Mouse (Mus musculus) urinary bladder, postnatal 4 days (tissue): ENCODE data around the gene Plekha1.
A peak's percentile ranks its signal among the peaks of the same experiment; 100 is the strongest.

Experiments used
- DNase-seq, 2 experiments: peaks; one replicate each; pipeline ENCODE4 v3.0.0; 2021 to 2022; ENCODE audit warnings: low spot score in 2 of 2

Plekha1 gene

DNA sequence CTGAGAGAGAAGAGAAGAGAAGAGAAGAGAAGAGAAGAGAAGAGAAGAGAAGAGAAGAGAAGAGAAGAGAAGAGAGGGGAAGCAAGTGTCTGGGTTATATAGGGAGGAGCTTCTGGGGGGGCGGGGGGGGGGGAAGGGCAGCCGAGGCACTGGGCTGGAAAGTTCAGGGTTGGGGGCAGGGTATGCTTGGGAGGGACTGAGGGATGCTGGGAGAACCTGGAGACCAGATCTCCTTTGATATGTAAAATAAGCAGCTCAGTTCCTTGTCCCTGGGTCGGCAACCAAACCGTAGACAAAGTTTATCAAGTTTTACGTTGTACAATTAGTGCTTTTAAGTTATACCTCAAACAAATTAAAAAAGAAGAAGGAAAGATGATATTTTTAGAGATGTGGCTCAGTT is 5.6 kb upstream of the Plekha1 start:
- no peak for DNase-seq

DNA sequence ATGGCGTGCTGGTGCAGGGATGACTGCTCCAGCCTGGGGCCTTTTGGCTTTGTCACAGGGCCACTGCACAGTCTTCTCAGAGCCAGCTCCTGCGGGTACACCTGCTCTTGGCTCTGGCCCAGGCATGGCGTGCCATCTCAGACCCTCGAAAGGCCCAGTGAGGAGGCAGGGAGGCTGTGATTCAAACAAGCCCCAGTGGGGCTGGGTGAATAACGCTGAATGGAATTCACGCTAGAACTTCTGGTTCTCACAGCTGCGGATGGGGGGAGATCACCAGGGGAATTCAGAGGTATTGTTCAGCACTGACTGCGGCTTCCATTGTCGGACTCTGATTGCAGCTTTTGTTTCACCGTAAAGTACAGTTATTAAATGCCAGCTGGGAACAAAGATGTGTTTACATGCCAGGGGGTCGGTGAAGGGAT is 4.8 kb upstream of the Plekha1 start:
- no peak for DNase-seq

DNA sequence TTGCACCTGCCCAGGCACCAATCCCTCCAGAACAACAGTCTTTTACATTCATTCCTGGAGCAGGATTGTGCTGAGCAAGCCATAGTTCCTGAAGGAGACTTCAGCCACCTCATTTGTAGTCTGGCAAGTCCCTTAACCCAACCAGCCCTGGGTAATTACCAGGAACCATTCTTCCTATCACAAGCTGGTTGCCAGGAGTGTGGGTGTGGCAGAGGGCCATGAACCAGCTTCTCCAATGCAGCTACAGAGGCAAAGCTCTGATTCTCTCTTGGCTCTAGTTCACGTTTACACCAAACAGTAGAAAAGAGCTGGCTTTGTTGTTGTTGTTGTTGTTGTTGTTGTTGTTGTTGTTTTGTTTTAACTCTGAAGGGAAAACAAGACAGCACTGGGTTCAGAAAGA is 3.1 kb upstream of the Plekha1 start:
- no peak for DNase-seq

DNA sequence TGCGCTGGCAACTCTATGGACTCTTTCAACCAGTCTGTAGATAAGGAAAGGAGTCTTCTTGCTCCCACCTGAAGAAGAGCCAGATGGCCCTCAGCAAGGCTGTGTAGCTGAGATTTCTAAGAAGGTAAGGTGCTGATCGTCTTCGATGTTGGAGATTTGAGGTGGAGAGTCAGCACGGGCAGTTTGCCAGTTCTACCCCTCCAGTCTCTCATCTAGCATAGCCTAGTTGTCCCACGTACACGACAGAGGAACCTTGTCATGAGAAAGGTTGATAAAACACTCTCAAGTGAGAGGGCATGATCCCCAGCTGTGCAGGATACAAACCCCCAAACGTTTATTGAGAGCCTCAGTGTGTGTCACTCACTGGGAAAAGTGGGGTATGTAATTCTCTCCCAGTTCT is 845 bp upstream of the Plekha1 start:
- no peak for DNase-seq

DNA sequence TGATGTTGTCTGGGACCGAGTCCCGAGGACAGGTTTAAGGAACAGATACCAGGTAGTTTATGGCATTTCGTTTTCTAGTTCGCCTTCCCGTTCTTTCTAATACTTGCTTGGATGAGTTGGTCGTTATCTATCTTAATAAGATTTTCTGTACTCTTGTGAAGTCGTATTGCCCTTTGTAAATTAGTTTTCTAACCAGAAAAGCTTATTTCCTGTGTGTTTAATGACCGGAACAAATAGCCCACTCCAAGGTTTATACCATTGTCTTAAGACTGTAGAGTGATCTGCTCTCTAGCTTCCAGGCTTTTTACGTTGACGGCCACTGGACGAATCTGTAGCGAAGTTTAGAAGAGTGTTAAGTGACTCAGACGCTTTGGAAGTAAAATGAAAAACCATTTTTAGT is 1.1 kb downstream of the Plekha1 start:
- DNase-seq, result no peak

DNA sequence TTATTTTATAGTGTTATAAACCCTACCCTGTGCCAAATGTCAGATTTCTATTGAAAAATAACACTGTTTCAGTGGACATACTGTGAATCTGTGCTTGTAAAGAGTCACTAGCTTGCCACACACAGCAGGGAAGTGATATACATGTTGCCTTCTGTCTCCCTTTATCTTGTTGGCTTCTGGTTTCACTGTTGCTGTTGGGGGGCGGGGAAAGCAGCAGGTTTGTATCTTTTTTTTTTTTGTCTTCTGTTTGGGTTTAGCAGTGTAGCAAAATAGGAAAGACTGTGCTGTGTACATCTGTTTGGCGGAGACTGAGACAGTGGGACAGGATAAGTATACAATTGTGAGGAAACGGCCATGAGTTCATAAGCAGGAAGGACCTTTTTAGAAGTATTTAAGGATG is 1.7 kb downstream of the Plekha1 start:
- no peak for DNase-seq

DNA sequence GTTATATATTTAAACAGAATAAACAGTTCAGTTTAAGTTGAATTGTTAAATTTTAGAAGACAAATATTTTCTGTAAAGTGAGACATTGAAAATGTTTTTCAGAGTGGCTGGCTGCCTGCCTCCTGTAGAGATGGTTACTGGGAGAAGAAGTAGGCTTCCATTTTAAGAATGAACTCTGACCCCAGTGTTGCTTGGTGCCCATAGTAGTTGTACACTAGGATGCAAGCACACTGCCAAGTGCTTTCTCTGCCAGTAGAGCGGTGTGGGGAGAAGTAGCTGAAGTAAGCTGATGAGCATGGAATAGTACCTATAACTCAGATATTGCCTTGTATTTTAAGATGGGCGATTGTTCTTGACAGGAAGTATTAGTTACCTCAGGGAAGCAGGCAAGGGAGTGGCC is 18.6 kb downstream of the Plekha1 start:
- no peak for DNase-seq

DNA sequence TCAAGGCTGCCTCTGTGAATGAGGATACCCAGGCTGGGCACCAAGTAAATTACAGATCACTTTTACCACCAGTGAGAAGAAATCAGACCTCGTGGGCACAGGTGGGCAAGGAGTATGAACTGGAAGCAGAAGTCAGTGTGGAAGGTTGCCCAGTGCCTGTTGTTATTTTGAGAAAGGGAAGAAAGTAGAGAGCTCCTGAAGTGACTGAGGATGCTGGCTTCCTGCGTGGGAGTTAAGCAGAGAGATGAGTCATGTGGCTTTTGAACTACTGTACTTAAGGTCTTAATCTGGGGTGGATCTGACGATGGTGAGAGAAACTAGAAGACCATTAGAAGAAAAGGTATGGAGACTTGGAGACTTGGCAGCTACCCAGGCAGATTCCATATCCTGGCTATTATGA is 20.7 kb downstream of the Plekha1 start:
- DNase-seq, result no peak

DNA sequence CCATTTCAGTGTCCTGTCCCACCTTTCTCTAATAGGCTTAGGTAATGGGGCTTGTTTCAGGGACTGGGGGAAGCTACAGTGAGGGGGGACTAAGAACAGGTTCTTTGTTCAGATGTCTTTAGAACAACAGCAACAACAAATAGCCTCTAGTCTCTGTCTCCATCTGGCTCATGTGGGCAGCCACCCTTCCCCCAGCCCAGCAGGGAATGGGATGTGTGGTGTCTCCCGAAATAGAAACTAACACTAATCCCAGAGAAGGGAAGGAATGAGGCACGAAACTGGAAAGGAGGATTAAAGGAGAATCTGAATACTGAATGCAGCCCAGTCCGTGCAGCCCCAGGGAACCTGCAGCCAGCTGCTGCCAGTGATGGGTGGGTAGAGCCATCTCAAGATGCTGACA is 22.4 kb downstream of the Plekha1 start:
- DNase-seq, result no peak

DNA sequence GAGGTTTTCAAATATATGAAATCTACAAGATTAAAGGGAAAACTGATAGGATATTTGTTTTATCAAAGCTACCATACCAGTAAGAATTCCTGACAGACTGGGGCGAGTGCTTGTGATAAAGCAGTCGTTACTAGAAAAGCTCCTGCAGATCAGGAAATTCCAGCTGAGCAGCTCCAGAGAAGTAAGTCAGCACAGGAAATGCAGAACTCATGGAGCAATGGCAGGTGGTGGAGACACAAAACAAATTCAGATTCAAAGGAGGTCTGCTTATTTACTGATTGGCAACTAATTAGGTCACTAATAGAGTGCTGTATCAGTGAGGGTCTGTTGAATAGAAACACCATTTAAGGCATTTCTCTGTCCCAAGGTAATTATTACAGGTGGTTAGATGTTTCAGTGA is 25.3 kb downstream of the Plekha1 start:
- no peak for DNase-seq

DNA sequence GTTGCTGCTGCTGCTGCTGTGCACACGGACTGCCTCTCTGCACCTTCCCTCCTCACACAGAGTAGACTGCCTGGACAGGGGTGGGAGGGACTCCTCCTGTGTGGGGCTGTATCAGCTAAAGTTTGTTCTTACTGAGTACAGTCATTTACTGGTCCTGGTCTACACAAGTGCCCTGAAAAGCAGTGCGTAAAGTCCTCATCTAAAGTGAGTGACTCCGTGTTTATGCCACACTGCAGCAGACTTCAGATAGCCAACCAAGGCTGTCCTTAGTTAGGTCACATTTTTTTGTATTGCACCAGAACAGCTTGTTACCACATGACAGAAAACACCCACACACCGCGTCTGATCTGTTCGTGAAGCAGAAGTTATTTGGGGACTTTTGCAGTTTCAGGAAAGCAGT is 27.4 kb downstream of the Plekha1 start:
- DNase-seq, result no peak

DNA sequence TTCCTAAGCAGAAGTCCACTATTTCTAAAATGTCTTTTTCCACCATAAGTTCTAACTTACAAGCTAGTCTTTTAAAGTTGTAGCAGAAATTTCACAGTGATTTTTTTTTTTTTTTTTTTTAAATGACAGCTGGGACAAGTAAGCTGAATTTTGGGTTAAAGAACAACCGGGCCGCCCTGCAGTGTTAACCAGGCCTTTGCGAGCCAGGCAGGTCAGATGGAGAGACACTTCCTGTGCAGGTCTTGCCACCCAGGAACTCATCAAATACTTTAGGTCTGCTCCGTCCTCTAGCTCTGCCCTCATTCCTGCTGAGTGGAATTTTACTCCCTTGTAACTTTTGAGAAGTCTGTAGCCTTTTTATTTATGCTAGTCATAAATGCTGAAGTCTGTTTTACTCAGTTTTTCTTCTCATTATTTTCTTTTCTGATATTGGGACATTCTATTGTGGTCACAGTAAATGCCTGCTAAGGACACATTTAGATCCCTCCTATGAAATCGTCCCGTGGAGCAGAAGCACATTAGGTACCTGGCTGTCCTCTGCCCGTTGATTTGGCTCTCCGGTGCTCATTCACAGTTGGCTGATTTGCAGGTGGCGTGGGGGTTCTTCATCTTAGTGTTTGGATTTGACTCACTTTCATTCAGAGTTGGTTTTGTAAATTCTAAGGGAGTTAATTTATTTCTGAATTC is 29.5 kb downstream of the Plekha1 start:
- DNase-seq, result peak in 1 of 2 experiments; percentile 44

DNA sequence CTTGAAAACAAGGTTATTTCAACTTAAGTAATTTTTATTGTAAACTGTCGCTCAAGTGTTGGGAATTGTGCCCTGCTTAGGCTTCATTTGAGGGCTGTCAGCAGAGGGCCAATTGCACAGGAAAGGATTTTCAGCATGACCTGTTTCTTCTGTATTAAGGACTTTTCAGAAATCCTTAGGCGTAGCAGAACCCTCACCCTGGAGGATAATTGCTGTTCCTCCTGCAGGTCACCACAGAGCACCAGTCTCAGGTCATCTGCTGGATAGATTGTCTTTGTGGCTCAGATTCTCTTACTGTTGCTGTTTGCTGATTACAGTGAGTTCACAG is 30.0 kb downstream of the Plekha1 start:
- DNase-seq, result peak in 1 of 2 experiments; percentile 16

DNA sequence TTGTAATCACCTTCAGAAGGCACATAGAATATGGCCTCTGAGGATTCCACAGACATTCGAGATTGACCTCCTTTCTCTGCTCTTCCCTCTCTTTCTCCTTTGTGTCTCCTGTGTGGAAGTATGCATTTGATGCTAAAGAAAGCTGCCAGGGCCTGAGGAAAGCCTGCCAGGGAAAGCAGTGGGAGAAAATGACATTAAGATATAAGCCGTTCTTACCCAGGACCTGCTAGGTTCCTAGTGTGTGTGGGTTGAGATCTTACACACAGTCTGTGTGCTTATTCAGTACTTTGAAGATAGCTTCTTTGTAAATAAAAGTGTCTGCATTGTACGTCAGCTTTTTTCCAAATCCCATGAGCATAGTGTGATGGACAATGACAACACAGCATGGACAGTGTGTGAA is 30.5 kb downstream of the Plekha1 start:
- no peak for DNase-seq

DNA sequence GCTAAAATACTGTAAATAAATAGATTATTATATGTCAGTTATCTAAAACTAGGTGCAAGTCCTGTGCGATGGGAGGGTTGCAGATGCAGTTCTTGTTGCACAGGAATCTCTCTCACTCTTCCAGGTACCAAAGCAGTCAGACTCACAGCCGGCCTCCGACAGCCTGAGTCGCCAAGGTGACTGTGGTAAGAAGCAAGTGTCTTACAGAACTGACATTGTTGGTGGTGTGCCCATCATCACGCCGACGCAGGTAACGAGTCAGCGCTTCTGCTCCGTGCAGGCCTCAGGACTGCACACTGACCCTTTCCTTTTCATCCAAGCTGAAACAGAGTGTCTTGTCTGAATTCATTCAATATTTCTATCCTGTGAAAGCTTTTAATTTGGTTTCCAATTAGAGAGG is 31.6 kb downstream of the Plekha1 start:
- DNase-seq, result peak in 1 of 2 experiments; percentile 54

DNA sequence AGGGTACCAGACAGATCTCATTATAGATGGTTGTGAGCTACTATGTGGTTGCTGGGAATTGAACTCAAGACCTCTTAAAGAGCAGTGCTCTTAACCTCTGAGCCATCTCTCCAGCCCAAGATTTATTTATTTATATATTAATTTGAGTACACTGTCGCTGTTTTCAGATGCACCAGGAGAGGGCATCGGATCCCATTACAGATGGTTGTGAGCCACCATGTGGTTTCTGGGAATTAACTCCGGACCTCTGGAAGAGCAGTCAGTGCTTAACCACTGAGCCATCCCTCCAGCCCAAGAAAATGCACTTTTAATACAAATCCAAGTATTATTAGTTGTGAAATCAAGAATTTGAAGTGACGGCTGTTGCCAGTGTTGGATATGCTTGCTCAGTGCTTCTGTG is 32.8 kb downstream of the Plekha1 start:
- peak in 1 of 2 experiments; percentile 30 for DNase-seq

DNA sequence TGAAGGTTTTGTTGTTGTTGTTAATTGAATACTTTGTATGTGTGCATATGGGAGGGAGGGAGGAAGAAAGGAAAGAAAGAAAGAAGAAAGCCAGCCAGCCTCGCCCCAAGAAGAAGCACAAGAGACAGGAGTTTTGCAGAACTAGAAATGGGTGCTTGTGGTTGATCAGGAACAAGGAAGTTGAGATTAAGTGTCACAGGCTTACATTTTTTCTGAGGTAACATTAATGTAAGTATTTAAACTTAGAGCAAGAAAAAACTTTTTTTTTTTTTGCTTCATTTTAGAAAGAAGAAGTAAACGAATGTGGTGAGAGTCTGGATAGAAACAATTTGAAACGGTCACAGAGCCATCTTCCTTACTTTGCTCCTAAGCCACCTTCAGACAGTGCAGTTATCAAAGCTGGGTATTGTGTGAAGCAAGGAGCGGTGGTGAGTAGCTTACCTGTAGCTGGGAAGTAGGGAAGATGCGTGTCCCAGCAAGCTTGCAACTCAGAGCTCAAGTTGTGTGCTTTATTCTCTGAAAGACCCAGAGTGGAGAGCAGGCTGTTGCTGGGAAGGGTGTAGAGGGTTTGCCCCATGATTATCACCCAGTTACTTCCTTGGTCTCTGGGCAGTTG is 34.8 kb downstream of the Plekha1 start:
- DNase-seq, result no peak

DNA sequence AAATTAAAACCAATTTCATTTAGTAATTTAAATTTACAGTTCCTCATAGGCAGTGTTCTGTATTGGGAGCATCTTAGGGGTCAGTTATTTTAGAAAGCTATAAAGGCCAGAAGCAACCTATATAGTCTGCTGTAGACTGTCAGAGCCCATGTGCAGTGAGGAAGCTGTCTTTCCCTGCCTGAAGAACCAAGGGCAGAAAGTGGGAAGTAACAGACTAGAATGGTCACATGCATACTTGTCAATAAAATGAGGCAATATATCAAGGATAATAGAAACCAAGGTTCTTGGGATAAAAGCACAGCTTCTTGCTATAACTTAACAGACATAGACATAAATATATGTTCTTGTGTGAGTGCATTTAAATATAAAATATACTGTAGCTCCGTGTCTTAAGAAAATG is 37.4 kb downstream of the Plekha1 start:
- no peak for DNase-seq

DNA sequence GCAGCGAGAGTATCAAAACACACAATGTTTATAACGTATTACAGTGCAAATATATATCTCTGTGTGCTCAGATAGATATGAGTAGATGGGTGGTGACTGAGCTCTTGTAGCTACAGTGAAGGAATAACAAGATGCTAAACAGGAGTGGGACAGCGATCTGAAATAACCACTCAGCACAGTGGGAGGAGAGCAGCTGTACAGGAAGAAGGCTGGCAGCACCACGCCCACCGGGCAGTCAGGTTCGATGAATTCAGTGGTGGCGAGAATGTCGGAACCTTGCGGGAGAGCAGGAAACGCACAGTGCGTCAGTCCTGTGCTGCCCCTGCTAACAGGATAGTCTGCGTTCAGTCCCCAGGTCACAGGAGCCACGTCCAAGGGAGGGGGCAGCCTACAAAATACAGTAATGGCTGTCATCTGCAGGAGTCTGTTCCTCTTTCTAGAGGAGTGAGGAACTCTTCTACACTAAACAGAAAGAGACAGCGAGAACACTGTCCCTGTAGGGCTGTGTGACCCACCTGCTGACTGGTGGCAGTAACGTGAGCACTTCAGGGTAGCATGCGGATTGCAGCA is 38.0 kb downstream of the Plekha1 start:
- no peak for DNase-seq

DNA sequence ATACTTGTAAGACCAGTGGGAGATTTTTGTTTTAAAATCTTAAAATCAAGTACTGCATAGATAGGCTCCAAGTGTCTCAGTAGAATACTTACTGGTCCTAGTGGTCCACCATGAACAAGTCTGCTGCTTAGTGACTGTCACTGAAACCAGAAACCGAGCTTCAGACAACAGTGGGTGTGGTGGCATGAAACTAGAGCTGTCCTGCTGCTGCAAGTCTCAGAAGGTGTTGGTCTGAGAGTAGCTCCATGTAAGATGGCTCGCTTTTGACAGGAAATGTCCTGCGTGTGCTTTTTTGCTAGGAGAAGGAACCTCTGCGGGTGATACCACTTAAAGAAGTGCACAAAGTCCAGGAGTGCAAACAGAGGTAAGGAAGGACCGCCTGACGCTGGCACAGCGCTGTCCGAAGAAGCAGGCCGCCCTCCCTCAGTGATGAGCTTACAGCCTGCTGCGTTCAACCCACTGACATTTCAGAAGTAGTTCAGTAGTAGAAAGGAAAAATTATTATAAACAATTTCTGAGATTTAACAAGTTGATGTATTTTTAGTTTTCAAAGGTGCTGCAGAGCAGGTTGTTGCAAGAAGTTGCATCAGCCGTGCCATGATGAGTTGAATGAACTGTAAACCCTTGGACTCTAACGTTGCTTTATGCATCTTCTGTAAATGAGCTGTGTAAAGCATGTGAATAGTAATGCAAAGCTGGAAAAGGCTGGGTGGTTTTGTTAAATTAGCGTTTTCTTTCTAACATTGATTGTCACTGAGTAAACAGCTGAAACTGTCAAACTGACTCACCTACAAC is 39.2 kb downstream of the Plekha1 start:
- DNase-seq, result no peak

DNA sequence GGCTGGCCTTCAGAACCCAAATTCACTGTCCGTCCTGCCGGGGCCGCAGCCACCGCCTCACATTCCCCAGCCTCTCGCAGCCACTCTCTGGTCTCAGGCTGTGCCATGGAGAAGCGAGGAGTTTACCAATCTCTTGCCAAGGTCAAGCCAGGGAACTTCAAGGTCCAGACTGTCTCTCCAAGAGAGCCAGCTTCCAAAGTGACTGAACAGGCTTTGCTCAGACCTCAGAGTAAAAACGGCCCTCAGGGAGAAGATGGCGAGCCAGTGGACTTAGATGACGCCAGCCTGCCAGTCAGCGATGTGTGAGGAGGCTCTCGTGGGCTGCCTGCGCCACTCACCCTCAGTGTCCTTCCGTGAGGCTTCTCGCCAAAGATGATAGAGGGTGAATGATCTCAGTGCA is 45.3 kb downstream of the Plekha1 start:
- no peak for DNase-seq

DNA sequence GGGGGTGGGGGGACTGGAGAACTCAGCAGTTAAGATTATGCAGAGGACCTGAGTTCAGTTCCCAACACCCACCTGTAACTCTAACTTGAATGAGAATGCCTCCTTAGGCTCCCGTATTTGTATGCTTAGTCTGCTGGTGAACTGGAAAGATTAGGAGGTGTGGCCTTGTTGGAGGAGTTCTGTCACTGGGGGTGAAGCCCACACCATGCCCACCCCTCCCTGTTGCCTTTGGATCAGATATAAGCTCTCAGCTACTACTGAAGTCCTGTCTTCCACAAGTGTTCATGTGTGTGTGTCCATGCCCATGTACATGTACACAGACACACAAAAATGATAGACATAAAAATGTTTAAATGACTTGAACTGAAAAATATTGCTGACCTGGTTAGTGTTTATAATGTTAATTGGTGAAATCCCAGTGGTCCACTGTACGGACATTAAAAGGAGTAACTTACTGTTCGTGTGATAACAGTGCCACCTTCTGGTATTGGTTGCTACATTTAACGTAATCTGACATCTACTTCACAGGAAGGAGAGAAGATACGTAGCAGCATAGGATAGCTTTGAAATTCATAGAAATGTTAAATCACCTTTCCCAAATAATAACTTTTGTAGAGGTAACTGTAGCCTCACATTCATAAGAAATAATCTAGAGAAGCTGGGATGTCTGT is 49.3 kb downstream of the Plekha1 start:
- DNase-seq, result no peak
